Mouse (Mus musculus): ENCODE measurements around the gene Cldn1. TPM values are rescaled to one million over a fixed set of nuclear protein-coding genes. Genes with fewer than 3 reads are reported as not detected.

The Cldn1 gene
- polyA plus RNA-seq, 1 experiment, result 0.11 TPM

- no peak overlapping the region for H3ac ChIP-seq (ENCODE audit: control insufficient read depth, insufficient read length, low read depth)
- no peaks in the 10 kb centered on the region for H3K79me2 ChIP-seq (ENCODE audit: control insufficient read depth, insufficient read depth)
- no peaks in the 10 kb centered on the region for H3K27me3 ChIP-seq (ENCODE audit: control insufficient read depth, insufficient read depth, insufficient read length)
- no peak overlapping the region for H3K4me3 ChIP-seq (ENCODE audit: insufficient read depth, poor library complexity, severe bottlenecking)
- TF ChIP-seq MYOD1 (IDR thresholded peaks at IDR 0.05; ENCODE audit: control insufficient read depth, insufficient read length, low read depth) (no peak), FOSL1 (IDR thresholded peaks at IDR 0.05; ENCODE audit: insufficient read depth, low read length, poor library complexity, severe bottlenecking) (no peak), USF1 (IDR thresholded peaks at IDR 0.05; ENCODE audit: low read depth) (no peak), CEBPB (IDR thresholded peaks at IDR 0.05; ENCODE audit: low read depth) (no peak), MYOG (IDR thresholded peaks at IDR 0.05; ENCODE audit: control insufficient read depth, extremely low read depth, insufficient read length) (no peak), MAX (IDR thresholded peaks at IDR 0.05) (no peak), CTCF (IDR thresholded peaks at IDR 0.05; ENCODE audit: control insufficient read depth, insufficient read depth, insufficient read length) (no peak)
- H3K36me3 ChIP-seq (ENCODE audit: control insufficient read depth, insufficient read depth), result no peaks in the 10 kb centered on the region
- no peaks in the 10 kb centered on the region for H3K79me3 ChIP-seq (ENCODE audit: low read depth)
These were observed 16.1 kb downstream of the Cldn1 start for GRCm38 (mm10) chr16:26355513-26355912.

- H3ac ChIP-seq (ENCODE audit: control insufficient read depth, insufficient read length, low read depth), result no peak overlapping the region
- H3K4me3 ChIP-seq (ENCODE audit: insufficient read depth, poor library complexity, severe bottlenecking), result no peak overlapping the region
- H3K79me3 ChIP-seq (ENCODE audit: low read depth), result no peaks in the 10 kb centered on the region
- no peaks in the 10 kb centered on the region for H3K27me3 ChIP-seq (ENCODE audit: control insufficient read depth, insufficient read depth, insufficient read length)
- TF ChIP-seq CTCF (IDR thresholded peaks at IDR 0.05; ENCODE audit: control insufficient read depth, insufficient read depth, insufficient read length) (no peak), MYOD1 (IDR thresholded peaks at IDR 0.05; ENCODE audit: control insufficient read depth, insufficient read length, low read depth) (no peak), MAX (IDR thresholded peaks at IDR 0.05) (no peak), MYOG (IDR thresholded peaks at IDR 0.05; ENCODE audit: control insufficient read depth, extremely low read depth, insufficient read length) (no peak), CEBPB (IDR thresholded peaks at IDR 0.05; ENCODE audit: low read depth) (no peak), USF1 (IDR thresholded peaks at IDR 0.05; ENCODE audit: low read depth) (no peak), FOSL1 (IDR thresholded peaks at IDR 0.05; ENCODE audit: insufficient read depth, low read length, poor library complexity, severe bottlenecking) (no peak)
- no peaks in the 10 kb centered on the region for H3K79me2 ChIP-seq (ENCODE audit: control insufficient read depth, insufficient read depth)
- H3K36me3 ChIP-seq (ENCODE audit: control insufficient read depth, insufficient read depth), result no peaks in the 10 kb centered on the region
These were observed 20.9 kb downstream of the Cldn1 start for GRCm38 (mm10) chr16:26350786-26351185.

- Histone ChIP-seq H3ac (ENCODE audit: control insufficient read depth, insufficient read length, low read depth) (no peak overlapping the region), H3K4me3 (ENCODE audit: insufficient read depth, poor library complexity, severe bottlenecking) (no peak overlapping the region), H3K27me3 (ENCODE audit: control insufficient read depth, insufficient read depth, insufficient read length) (no peaks in the 10 kb centered on the region), H3K79me3 (ENCODE audit: low read depth) (no peaks in the 10 kb centered on the region), H3K79me2 (ENCODE audit: control insufficient read depth, insufficient read depth) (no peaks in the 10 kb centered on the region), H3K36me3 (ENCODE audit: control insufficient read depth, insufficient read depth) (no peaks in the 10 kb centered on the region)
- TF ChIP-seq USF1 (IDR thresholded peaks at IDR 0.05; ENCODE audit: low read depth), result no peak
- no peak for TF ChIP-seq MYOD1 (IDR thresholded peaks at IDR 0.05; ENCODE audit: control insufficient read depth, insufficient read length, low read depth)
- no peak for TF ChIP-seq MAX (IDR thresholded peaks at IDR 0.05)
- no peak for TF ChIP-seq FOSL1 (IDR thresholded peaks at IDR 0.05; ENCODE audit: insufficient read depth, low read length, poor library complexity, severe bottlenecking)
- TF ChIP-seq CEBPB (IDR thresholded peaks at IDR 0.05; ENCODE audit: low read depth), result no peak
- TF ChIP-seq MYOG (IDR thresholded peaks at IDR 0.05; ENCODE audit: control insufficient read depth, extremely low read depth, insufficient read length), result no peak
- TF ChIP-seq CTCF (IDR thresholded peaks at IDR 0.05; ENCODE audit: control insufficient read depth, insufficient read depth, insufficient read length), result no peak
These were observed 22.8 kb downstream of the Cldn1 start for GRCm38 (mm10) chr16:26348809-26349208.

- Histone ChIP-seq H3K79me3 (ENCODE audit: low read depth) (no peaks in the 10 kb centered on the region), H3K79me2 (ENCODE audit: control insufficient read depth, insufficient read depth) (no peaks in the 10 kb centered on the region)
- TF ChIP-seq FOSL1 (IDR thresholded peaks at IDR 0.05; ENCODE audit: insufficient read depth, low read length, poor library complexity, severe bottlenecking), result peak; percentile 11
- TF ChIP-seq MAX (IDR thresholded peaks at IDR 0.05), result peak; percentile 37
- peak; percentile 9 for TF ChIP-seq USF1 (IDR thresholded peaks at IDR 0.05; ENCODE audit: low read depth)
- TF ChIP-seq CEBPB (IDR thresholded peaks at IDR 0.05; ENCODE audit: low read depth), result no peak
- TF ChIP-seq MYOG (IDR thresholded peaks at IDR 0.05; ENCODE audit: control insufficient read depth, extremely low read depth, insufficient read length), result no peak
- TF ChIP-seq MYOD1 (IDR thresholded peaks at IDR 0.05; ENCODE audit: control insufficient read depth, insufficient read length, low read depth), result peak; percentile 19
- no peak for TF ChIP-seq CTCF (IDR thresholded peaks at IDR 0.05; ENCODE audit: control insufficient read depth, insufficient read depth, insufficient read length)
These were observed 55.4 kb downstream of the Cldn1 start for GRCm38 (mm10) chr16:26316281-26316680.

GRCm38 (mm10) chr16:26314815-26315214 lies 56.8 kb downstream of the Cldn1 start:
- H3K36me3 ChIP-seq (ENCODE audit: control insufficient read depth, insufficient read depth), result no peaks in the 10 kb centered on the region
- no peak overlapping the region for H3K4me3 ChIP-seq (ENCODE audit: insufficient read depth, poor library complexity, severe bottlenecking)
- no peaks in the 10 kb centered on the region for H3K79me2 ChIP-seq (ENCODE audit: control insufficient read depth, insufficient read depth)
- TF ChIP-seq CEBPB (IDR thresholded peaks at IDR 0.05; ENCODE audit: low read depth) (no peak), USF1 (IDR thresholded peaks at IDR 0.05; ENCODE audit: low read depth) (no peak), MYOD1 (IDR thresholded peaks at IDR 0.05; ENCODE audit: control insufficient read depth, insufficient read length, low read depth) (no peak), FOSL1 (IDR thresholded peaks at IDR 0.05; ENCODE audit: insufficient read depth, low read length, poor library complexity, severe bottlenecking) (no peak), MAX (IDR thresholded peaks at IDR 0.05) (no peak), MYOG (IDR thresholded peaks at IDR 0.05; ENCODE audit: control insufficient read depth, extremely low read depth, insufficient read length) (no peak), CTCF (IDR thresholded peaks at IDR 0.05; ENCODE audit: control insufficient read depth, insufficient read depth, insufficient read length) (no peak)
- no peaks in the 10 kb centered on the region for H3K27me3 ChIP-seq (ENCODE audit: control insufficient read depth, insufficient read depth, insufficient read length)
- H3ac ChIP-seq (ENCODE audit: control insufficient read depth, insufficient read length, low read depth), result no peak overlapping the region
- no peaks in the 10 kb centered on the region for H3K79me3 ChIP-seq (ENCODE audit: low read depth)

More at GRCm38 (mm10) chr16:26316281-26316680, 55.4 kb downstream of the Cldn1 start:
- Histone ChIP-seq H3K4me3 (ENCODE audit: insufficient read depth, poor library complexity, severe bottlenecking) (no peak overlapping the region), H3ac (ENCODE audit: control insufficient read depth, insufficient read length, low read depth) (no peak overlapping the region), H3K27me3 (ENCODE audit: control insufficient read depth, insufficient read depth, insufficient read length) (no peaks in the 10 kb centered on the region), H3K36me3 (ENCODE audit: control insufficient read depth, insufficient read depth) (no peaks in the 10 kb centered on the region)

Data from C2C12 (cell line).